Mouse (Mus musculus) cerebellum, adult 9-10 months (tissue): ENCODE results near the gene Rchy1.
"Not testable (repeated sequence)": the region's sequence is repeated elsewhere in the genome, so short reads cannot be mapped to it uniquely, and the experiment has no call there.

Source experiments
- DNase-seq: peaks from one replicate; pipeline ENCODE4 v3.0.0; 2022

Rchy1 gene

DNA sequence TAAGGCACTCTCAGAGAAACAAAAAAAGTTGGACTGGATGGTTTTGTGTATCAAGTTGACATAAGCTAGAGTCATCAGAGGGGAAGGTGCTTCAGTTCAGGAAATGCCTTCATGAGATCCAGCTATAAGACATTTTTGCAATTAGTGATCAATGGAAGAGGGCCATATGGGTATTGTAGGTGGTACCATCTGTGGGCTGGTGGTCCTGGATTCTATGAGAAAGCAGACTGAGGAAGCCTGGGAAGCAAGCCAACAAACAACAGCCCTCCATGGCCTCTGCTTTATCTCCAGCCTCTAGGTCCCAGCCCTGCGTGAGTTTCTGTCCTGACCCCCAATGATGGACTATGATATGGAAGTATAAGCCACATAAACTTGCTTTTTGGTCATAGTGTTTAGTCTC is 3.8 kb downstream of the Rchy1 start:
- no peak for DNase-seq

DNA sequence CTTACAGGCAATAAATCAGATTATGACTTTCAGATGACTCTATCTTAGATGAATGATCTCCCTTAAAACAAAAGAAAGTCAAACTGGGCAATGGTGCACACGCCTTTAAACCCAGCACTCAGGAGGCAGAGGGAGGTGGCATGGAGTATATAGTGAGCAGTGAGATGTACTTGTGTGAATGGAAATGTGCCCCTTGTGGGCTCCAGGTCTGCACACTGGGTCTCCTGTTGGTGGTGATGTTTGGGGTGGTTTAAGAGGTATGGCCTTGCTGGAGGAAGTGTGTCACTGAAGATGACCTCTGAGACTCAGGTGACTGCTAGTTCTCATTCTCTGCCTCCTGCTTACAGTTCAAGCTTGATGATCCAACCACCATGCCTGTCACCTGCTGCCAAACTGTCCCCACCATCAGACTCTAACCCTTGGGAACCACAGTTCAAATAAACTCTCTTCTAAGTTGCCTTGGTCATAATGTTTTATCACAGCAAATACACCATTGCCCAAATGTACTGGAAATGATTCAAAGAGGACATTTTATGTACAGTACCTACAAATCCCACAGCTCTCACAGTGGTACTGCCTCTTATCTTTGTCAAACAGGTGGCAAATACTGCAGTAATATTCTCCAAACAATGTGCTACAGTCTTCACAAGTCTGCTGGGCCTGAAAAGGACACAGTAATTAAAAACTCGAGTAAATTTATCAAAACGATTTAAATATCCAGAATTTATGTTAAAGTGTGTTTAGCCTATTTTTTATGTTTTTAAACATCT is 5.7 kb downstream of the Rchy1 start:
- DNase-seq = no peak

DNA sequence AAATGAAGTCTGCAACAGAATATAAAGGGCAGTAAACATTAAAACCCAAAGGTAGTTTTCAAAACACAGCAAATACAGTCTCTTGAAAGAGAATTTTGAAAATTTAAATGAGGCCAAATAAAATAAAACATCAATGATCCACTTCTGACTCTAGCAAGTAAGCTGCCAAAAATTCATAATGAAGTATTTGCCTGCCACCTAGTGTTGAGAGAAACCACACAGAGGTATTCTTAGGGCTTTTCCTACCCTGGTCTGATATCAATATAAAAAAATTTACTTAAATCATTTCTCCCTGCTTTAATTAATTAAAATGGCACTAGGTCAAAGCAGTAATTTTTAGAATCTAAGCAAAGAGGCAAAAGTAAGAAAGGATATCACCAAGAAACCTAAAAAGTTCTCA is 11.5 kb downstream of the Rchy1 start:
- DNase-seq = no peak

DNA sequence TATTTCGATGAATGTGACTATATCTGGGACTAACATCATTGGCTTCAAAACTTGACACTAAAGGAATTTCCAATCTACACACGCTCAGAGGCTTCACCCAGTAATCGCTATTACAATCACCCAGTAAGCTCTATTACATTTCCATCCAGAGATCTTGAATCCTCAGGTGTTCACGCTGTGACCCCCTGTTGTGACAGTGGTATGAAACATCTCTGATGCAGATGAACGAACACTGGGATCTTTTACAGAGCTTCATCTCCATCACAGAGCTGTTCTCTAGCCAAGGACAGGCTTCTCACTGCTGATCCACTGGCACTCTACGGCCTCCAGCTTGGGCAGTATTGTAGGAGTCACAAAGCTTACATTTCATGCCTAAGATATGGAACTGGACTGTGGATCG is 13.4 kb downstream of the Rchy1 start:
- no peak for DNase-seq

DNA sequence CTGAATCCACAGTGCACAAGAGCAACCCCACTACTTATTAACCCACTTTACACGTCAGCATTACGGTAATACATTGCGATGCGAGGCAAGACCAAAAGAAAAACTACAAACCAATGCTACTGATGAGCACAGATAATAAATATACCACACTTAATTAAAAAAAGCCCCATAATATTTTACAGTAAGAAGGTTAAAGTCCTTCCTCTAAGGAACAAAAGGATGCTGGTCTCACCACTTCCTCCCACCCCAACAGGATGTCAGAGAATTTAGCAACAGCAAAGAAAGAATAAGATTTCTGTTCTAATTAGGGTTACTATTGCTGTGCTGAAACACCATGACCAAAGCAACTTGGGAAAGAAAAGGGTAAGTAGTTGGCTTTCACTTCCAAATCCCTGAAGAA is 15.9 kb downstream of the Rchy1 start:
- no peak for DNase-seq

DNA sequence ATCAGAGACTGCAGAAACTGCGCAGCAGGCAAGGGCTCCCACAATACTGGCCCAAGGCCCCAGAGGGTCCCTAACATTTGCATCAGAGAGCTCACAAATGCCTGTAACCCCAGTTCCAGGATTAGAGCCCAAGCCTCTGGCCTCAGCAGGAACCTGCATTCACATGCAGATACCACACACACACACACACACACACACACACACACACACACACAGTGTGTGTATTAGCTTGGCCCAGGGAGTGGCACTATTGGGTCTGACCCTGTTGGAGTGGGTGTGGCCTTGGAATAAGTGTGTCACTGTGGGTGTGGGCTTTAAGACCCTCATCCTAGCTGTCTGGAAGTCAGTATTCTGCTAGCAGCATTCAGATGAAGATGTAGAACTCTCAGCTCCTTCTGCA is 17.3 kb downstream of the Rchy1 start:
- DNase-seq = not testable (repeated sequence)

DNA sequence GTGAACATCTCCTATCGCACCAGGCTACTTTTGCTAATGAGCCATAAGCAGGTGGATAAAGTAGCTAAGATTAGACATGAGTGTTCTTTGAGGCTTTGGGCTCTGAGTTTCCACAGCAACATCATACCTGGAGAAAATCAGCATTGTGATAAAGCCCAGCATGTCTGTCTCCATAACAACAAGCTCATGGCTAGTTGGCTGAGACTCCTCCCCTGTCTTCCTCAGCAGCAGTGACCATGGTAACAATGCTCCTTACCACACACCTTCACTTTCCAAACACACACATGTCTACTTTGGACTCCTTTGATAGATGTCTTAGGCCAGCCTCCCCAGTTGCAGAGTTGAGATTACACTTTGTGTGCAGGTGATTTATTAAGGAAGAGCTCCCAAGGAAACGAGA is 49.6 kb downstream of the Rchy1 start:
- no peak for DNase-seq

DNA sequence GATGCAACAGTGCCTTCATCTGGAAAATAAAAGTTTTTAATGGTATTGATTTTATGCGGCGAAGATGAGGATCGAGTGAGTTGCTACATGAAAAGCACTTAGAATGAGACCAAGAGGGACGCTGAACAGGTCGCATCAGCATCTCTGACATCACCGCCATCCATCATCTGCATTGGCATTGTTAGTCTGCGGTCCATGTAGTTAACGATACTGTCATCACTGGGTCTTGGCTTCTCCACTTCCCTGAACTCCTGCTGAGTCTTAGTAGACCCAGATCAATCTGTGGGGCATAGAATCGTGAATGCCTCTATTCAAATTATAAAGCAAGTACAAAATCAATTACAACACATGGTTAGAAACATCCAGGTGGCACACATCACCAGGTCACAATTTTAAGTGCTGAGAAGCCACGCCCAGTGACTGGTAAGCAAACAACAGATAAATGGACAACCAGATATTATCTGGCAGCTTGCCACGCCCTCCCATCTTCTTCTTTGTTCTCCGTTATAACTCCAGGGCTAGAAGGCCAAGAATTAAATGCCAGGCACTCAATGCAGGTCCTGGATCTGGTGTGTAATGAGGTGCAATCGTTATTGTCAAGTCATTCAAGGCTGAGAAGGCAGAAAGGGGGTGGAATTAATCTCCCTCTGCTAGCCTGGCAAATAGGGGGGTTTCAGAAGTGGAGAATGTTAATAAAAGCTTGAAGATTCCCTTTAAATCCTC is 51.3 kb downstream of the Rchy1 start:
- DNase-seq = no peak

DNA sequence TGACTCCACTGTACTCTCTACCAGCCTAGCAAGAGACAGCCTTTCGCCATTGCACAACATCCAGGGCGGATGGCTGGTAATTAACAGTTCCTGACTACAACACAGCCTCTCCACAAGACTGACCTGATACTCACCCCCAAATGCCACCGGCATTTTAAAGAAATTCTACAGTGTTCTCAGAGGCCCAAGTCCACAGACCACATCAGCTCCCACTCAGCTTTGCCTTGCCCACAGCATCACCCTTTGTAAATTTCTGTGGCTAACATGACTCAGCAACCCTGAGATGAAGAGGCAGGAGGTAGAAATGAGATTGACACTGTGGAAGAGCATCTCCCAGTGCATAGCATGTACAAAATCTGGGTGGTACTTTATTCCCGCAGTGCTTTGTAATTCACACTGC is 52.3 kb downstream of the Rchy1 start:
- no peak for DNase-seq

DNA sequence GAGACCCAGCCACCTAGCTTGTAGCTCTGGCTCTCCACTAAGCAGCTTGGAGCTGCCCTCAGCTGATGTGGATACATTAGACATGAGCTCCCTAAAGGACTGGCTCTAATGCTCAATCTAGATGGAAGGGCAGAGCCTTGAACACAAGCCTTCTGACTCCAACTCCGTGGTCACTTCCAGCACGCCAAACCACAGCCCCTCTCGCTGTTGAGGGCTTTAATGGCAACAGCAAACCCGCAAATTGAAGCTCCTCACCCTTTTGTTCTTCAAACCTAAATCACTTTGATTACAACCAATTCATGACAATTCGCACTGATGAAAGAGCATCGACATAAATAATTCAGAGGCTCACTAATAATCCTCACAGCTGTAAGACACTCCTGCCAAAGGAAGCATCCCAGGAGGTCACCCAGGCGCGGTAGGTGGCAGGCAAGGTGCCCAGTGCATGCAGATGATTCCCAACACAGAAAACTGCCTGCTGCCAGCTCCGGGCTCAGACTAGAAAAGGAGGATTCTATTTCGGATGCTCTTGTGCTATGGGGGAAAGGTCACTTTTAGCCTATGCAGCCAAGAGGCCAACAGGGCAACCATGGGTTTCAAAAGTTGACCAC is 53.8 kb downstream of the Rchy1 start:
- DNase-seq = peak; percentile 0
